Mouse (Mus musculus) heart, adult 2 months (tissue): Measurements from ENCODE around the gene Slbp.

Experiments used
- EP300 ChIP-seq: fragments of 200-500 bp; IDR thresholded peaks from 2 replicates; pipeline ENCODE4 v1.6.1; 2011; ENCODE audit warnings: low read depth, low read length, control low read depth; ENCODE audit not compliant: insufficient read depth
- POLR2A ChIP-seq: fragments of 200-500 bp; IDR thresholded peaks from 2 replicates; pipeline ENCODE4 v1.6.1; 2011; ENCODE audit warnings: mild to moderate bottlenecking, low read depth, low read length, control low read depth; ENCODE audit not compliant: insufficient read depth

- TF ChIP-seq EP300 (no peak), POLR2A (no peak)
Observed at GRCm38 (mm10) chr5:33588066-33588465, 64.3 kb downstream of the Slbp start.
